Mouse (Mus musculus) neural tube, embryonic 12.5 days (tissue): ENCODE data around the gene Nubpl. TPM values are rescaled to one million over a fixed set of nuclear protein-coding genes. Genes with fewer than 3 reads are reported as not detected.
"Not testable (repeated sequence)": the region's sequence is repeated elsewhere in the genome, so short reads cannot be mapped to it uniquely, and the experiment has no call there.

Experiments used
- ATAC-seq: fragments of 200-750 bp; cut with Nextera tagmentation; 2 replicates; pipeline ENCODE4 v1.8.0; 2017; ENCODE audit warnings: low read depth, mild to moderate bottlenecking, moderate TSS enrichment, moderate library complexity; ENCODE audit not compliant: low FRiP score
- H3K27ac ChIP-seq: fragments of 300-500 bp; sonication (generic); 2 replicates; pipeline ENCODE4 v1.5.1; 2016
- H3K27me3 ChIP-seq: fragments of 300-500 bp; sonication (generic); replicated peaks from 2 replicates; pipeline ENCODE4 v1.6.1; 2016; ENCODE audit warnings: mild to moderate bottlenecking
- H3K36me3 ChIP-seq: fragments of 300-500 bp; sonication (generic); 2 replicates; pipeline ENCODE4 v1.6.1; 2016; ENCODE audit warnings: mild to moderate bottlenecking
- H3K4me1 ChIP-seq: fragments of 300-500 bp; sonication (generic); 2 replicates; pipeline ENCODE4 v1.6.1; 2016
- H3K4me2 ChIP-seq: fragments of 300-500 bp; sonication (generic); replicated peaks from 2 replicates; pipeline ENCODE4 v1.6.1; 2016; ENCODE audit warnings: mild to moderate bottlenecking
- H3K4me3 ChIP-seq: fragments of 300-500 bp; sonication (generic); 2 replicates; pipeline ENCODE4 v1.5.1; 2016
- H3K9ac ChIP-seq: fragments of 300-500 bp; sonication (generic); 2 replicates; pipeline ENCODE4 v1.6.1; 2016; ENCODE audit warnings: mild to moderate bottlenecking
- H3K9me3 ChIP-seq: fragments of 300-500 bp; sonication (generic); 2 replicates; pipeline ENCODE4 v1.6.1; 2016; ENCODE audit warnings: mild to moderate bottlenecking
- WGBS: fragments of 180-500 bp; shearing (Covaris S2); methylation state at CpG from one replicate; pipeline ENCODE4 v1.1.7; 2016; 5-methylcytosine and 5-hydroxymethylcytosine counted together
- polyA plus RNA-seq: library from polyadenylated mRNA; unstranded; fragments of >200 nt; fragmentation: Nextera tagmentation; extraction: Ambion mirVana; gene quantifications from 2 replicates; pipeline ENCODE4 v1.2.1, GENCODE M21; 2016

Nubpl gene
- polyA plus RNA-seq = 8.8 and 9.0 TPM in 2 replicates

DNA sequence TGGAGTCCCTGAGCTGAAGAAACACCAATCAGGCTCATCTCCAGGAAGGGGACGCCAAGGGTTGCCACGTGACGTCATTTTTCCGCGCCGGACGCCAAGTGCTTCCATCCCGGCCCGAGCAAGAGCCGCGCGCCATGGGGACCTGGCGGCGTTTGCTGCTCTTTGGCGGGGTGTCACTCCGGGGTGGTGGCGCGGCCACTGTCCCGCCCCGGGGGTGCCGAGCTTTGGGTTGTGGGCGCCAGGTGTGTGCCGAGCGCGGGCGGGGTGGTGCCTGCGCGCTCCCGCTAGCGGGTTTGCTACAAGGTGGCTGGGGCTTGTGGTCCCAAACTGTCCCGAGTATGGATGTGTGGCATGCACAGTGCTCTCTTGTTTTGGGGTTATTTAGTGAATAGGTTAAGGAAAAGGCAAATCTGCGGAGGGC lies at the start of gene Nubpl:
Gene Nubpl, plus strand, starts transcription at position 88 of the 421 bp plus-strand sequence.
- H3K36me3 ChIP-seq = no peaks in the 10 kb centered on the region
- WGBS = 1% methylated on average over 32 of the region's 32 CpGs
- H3K4me1 ChIP-seq = no peaks in the 10 kb centered on the region
- no peaks in the 10 kb centered on the region for H3K9me3 ChIP-seq
- H3K27me3 ChIP-seq = no peaks in the 10 kb centered on the region
- no peak within 1 kb of the TSS for H3K27ac ChIP-seq
- peak within 1 kb of the TSS; percentile 84 for H3K9ac ChIP-seq
- peak within 1 kb of the TSS; percentile 53 for H3K4me2 ChIP-seq
- peak; percentile 99 for ATAC-seq
- peak within 1 kb of the TSS; percentile 89 for H3K4me3 ChIP-seq

DNA sequence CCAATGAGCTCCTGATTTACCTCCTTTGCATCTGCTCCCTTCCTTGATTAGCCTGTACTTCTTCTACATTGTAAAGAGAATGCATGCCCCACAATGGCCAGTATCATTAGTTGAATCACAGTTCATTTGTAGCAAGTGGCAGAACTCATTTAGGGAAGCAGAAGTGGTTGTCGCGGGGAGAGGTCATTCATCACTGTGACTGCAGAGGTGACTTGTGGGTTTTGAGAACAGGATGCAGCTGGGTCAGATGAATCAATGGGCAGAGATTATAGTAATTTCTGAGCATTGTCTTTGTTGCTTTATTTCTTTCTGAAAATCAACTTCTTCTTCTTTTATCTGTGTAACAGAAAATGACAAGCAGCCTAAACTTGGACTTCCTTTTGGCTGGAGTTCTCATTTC lies 48.2 kb upstream of the Nubpl start:
- WGBS = 56% methylated on average over 2 of the region's 2 CpGs

DNA sequence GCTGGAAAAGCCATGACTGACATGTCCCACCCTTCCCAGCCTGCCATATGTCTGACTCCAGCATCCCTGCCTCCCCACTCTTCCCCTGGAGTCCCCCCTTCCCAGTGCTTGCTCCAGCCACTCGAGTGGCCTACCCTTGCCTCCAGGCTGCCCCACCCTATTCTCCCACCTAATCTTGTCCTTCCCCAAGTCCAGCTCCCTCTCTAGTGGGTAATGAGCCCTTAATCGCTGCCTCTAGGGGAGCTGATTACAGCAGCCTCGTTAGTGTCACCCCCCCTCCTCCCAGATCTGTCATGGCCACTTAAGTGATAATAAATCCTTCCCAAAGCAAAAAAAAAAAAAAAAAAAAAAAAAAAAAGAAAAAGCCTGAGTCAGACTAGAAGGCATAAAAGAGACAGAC lies 18.2 kb upstream of the Nubpl start:
- ATAC-seq, H3K27me3 ChIP-seq, H3K27ac ChIP-seq, H3K9me3 ChIP-seq, H3K36me3 ChIP-seq, H3K9ac ChIP-seq, H3K4me1 ChIP-seq, H3K4me2 ChIP-seq, H3K4me3 ChIP-seq: not testable (repeated sequence)
- 0% methylated on average over 2 of the region's 3 CpGs for WGBS

More for the DNA sequence above, 48.2 kb upstream of the Nubpl start:
- H3K4me3 ChIP-seq = no peak overlapping the region
- H3K4me1 ChIP-seq = no peaks in the 10 kb centered on the region
- ATAC-seq = no peak
- no peaks in the 10 kb centered on the region for H3K9me3 ChIP-seq
- no peaks in the 10 kb centered on the region for H3K27me3 ChIP-seq
- no peak overlapping the region for H3K9ac ChIP-seq
- no peak overlapping the region for H3K27ac ChIP-seq
- no peaks in the 10 kb centered on the region for H3K36me3 ChIP-seq
- H3K4me2 ChIP-seq = no peak overlapping the region

- no peaks in the 10 kb centered on the region for H3K9me3 ChIP-seq
- H3K4me2 ChIP-seq = peak overlapping the region; percentile 53
- peak overlapping the region; percentile 89 for H3K4me3 ChIP-seq
- no peak overlapping the region for H3K9ac ChIP-seq
- no peaks in the 10 kb centered on the region for H3K36me3 ChIP-seq
- H3K27me3 ChIP-seq = no peaks in the 10 kb centered on the region
- no peaks in the 10 kb centered on the region for H3K4me1 ChIP-seq
- ATAC-seq = peak; percentile 74
- no peak overlapping the region for H3K27ac ChIP-seq
- 73% methylated on average over 13 of the region's 13 CpGs for WGBS
Measured at GRCm38 (mm10) chr12:52097049-52097649, 388 bp upstream of the Nubpl start.

DNA sequence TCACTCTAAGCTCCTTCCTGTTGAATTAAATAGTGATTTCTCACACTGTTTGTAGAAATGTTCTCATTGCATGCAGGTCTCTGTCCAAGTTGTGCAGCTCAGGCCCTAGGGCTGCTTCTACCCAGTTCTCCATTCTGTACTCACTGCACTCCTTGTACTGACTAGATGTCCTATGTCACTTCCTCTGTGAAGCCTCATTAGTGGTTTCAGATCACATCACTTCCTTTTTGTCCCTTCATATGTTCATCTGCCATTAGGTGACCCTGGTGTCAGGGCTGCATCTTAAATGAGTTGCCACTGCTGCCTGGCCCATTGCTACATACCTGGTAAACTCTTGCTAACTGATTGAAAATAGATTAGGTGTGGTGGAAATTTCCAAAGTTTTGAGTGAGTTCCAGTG lies 22.7 kb downstream of the Nubpl start:
- H3K9ac ChIP-seq = no peak overlapping the region
- no peaks in the 10 kb centered on the region for H3K4me1 ChIP-seq
- no peaks in the 10 kb centered on the region for H3K9me3 ChIP-seq
- no peak overlapping the region for H3K4me3 ChIP-seq
- ATAC-seq = no peak
- no peaks in the 10 kb centered on the region for H3K27me3 ChIP-seq
- H3K4me2 ChIP-seq = no peak overlapping the region
- no peaks in the 10 kb centered on the region for H3K36me3 ChIP-seq
- H3K27ac ChIP-seq = no peak overlapping the region

GRCm38 (mm10) chr12:52126407-52126806 lies 28.9 kb downstream of the Nubpl start:
- 69% methylated on average over 3 of the region's 3 CpGs for WGBS
- Histone ChIP-seq H3K4me1 (no peaks in the 10 kb centered on the region), H3K27ac (no peak overlapping the region), H3K27me3 (no peaks in the 10 kb centered on the region), H3K9ac (no peak overlapping the region), H3K4me2 (no peak overlapping the region), H3K4me3 (no peak overlapping the region), H3K9me3 (no peaks in the 10 kb centered on the region), H3K36me3 (no peaks in the 10 kb centered on the region)
- no peak for ATAC-seq

DNA sequence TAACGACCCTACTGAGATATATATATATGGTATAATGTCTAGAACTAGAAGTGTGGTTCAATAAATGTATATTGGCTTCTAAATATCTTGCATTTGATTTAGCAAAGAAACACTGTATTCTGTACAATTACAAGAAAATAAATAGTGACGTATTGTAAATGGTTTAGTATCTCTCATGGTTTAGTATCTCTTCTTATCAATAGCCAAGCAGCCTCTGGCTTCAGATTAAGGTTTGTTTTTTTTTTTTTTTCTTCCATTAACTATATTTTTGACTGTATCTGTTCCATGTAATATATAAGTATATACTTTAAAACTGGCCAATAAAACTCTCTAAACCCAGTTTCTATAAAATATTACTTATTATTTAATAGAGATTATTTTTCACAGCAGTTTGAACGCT lies 31.5 kb downstream of the Nubpl start:
- no peaks in the 10 kb centered on the region for H3K4me1 ChIP-seq
- ATAC-seq = no peak
- no peaks in the 10 kb centered on the region for H3K9me3 ChIP-seq
- no peaks in the 10 kb centered on the region for H3K27me3 ChIP-seq
- no peak overlapping the region for H3K4me3 ChIP-seq
- no peaks in the 10 kb centered on the region for H3K36me3 ChIP-seq
- no peak overlapping the region for H3K9ac ChIP-seq
- H3K4me2 ChIP-seq = no peak overlapping the region
- no peak overlapping the region for H3K27ac ChIP-seq
- 93% methylated on average over 3 of the region's 3 CpGs for WGBS

DNA sequence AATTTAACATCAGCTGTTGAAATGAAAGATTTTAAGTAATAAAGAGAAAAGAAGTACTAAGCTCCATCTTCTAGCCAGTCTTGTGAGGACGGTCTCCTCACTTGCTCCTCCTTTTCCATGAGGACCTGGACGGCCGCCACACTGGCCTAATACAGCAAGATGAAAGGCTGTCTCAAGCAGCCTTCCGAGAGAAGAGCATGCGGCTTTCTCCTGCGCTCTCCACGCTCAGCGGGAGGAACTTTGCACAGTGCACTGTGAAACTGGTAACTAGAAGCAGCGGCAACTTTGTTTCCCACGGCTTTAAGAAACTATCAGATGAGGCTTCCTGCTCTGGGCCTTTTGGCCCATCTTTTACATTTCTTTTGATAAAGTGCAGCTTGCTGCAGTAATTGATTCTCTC lies 34.7 kb downstream of the Nubpl start:
- no peak for ATAC-seq
- WGBS = 4% methylated on average over 10 of the region's 10 CpGs
- Histone ChIP-seq H3K27me3 (no peaks in the 10 kb centered on the region), H3K4me3 (no peak overlapping the region), H3K4me2 (0 out of 2 replicates have a peak overlapping the region, but pooled peaks have one; percentile 29), H3K4me1 (peaks cover 3% of the 10 kb centered on the region; the same call in 1 of the 2 replicates), H3K27ac (no peak overlapping the region), H3K36me3 (no peaks in the 10 kb centered on the region), H3K9ac (no peak overlapping the region), H3K9me3 (no peaks in the 10 kb centered on the region)

DNA sequence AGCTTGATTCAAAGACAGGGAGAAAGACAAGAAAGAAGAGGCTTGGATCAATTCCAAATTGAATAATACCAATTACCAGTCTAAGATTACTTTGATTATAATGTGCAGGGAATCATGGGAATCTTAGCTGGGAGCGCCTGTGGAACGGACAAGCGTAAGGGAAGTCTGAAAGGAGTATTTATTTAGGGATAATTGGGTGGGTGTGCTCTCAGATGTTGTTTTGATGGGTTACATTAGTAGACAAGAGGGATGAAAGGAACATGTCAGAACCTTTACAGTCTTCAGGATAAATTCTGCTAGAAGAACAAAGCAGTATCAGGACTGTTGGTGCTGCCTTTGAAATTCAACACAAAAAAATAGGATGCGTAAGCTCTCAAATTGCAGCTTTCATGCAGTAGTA lies 40.8 kb downstream of the Nubpl start:
- H3K4me1 ChIP-seq = peaks cover 3% of the 10 kb centered on the region; the same call in 1 of the 2 replicates
- no peak overlapping the region for H3K9ac ChIP-seq
- no peak overlapping the region for H3K27ac ChIP-seq
- WGBS = 55% methylated on average over 4 of the region's 4 CpGs
- no peaks in the 10 kb centered on the region for H3K9me3 ChIP-seq
- H3K27me3 ChIP-seq = no peaks in the 10 kb centered on the region
- H3K4me2 ChIP-seq = no peak overlapping the region
- H3K4me3 ChIP-seq = no peak overlapping the region
- no peaks in the 10 kb centered on the region for H3K36me3 ChIP-seq
- ATAC-seq = no peak

DNA sequence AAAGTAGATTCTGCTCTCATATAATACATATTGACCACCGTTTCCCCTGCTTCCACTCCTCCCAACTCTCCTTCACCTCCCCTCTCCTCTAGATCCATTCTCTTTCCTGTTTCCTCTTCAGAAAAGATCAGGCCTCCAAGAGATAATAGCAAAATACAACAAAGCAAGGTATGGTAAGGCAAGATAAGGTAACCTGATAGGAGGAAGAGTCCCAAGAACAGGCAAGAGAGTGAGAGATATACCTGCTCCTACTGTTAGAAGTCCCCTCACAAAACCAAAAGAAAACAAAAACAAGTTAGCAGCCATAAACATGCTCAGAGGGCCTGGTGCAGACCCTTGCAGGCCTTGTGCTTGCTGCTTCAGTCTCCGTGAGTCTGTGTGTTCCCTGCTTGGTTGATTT lies 49.1 kb downstream of the Nubpl start:
- Histone ChIP-seq H3K27ac (no peak overlapping the region), H3K4me3 (no peak overlapping the region), H3K4me2 (no peak overlapping the region), H3K9me3 (peaks cover 4% of the 10 kb centered on the region; the same call in 1 of the 2 replicates), H3K4me1 (no peaks in the 10 kb centered on the region), H3K27me3 (no peaks in the 10 kb centered on the region), H3K9ac (no peak overlapping the region), H3K36me3 (no peaks in the 10 kb centered on the region)
- WGBS = 77% methylated on average over 2 of the region's 2 CpGs
- no peak for ATAC-seq

- WGBS = 85% methylated on average over 3 of the region's 3 CpGs
- H3K27ac ChIP-seq = no peak overlapping the region
- no peak for ATAC-seq
Measured at GRCm38 (mm10) chr12:52149448-52149847, 51.9 kb downstream of the Nubpl start.

DNA sequence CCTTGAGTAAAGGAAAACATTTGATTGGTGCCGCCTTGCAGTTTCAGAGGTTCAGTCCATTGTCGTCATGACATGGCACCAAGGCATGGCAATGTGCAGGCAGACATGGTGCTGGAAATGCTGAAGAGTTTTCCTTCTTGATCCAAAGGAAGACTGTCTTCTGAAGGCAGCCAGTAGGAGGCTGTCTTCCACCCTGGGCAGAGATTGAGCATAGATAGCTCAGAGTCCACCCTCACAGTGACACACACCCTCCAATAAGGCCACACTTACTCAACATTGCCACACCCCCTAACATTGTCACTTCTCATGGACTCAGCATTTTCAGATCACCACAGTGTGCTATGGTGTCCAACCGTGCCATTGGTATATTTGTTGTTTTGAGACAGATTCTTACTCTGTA lies 54.5 kb downstream of the Nubpl start:
- Histone ChIP-seq H3K4me1 (no peaks in the 10 kb centered on the region), H3K36me3 (no peaks in the 10 kb centered on the region), H3K4me3 (no peak overlapping the region), H3K9me3 (no peaks in the 10 kb centered on the region), H3K27me3 (no peaks in the 10 kb centered on the region), H3K9ac (no peak overlapping the region), H3K27ac (no peak overlapping the region), H3K4me2 (no peak overlapping the region)
- 97% methylated on average over 3 of the region's 3 CpGs for whole genome bisulfite sequencing
- ATAC-seq = no peak

More at GRCm38 (mm10) chr12:52149448-52149847, 51.9 kb downstream of the Nubpl start:
- H3K4me3 ChIP-seq = no peak overlapping the region
- no peaks in the 10 kb centered on the region for H3K4me1 ChIP-seq
- no peak overlapping the region for H3K4me2 ChIP-seq
- no peaks in the 10 kb centered on the region for H3K36me3 ChIP-seq
- H3K9me3 ChIP-seq = no peaks in the 10 kb centered on the region
- no peaks in the 10 kb centered on the region for H3K27me3 ChIP-seq
- no peak overlapping the region for H3K9ac ChIP-seq

DNA sequence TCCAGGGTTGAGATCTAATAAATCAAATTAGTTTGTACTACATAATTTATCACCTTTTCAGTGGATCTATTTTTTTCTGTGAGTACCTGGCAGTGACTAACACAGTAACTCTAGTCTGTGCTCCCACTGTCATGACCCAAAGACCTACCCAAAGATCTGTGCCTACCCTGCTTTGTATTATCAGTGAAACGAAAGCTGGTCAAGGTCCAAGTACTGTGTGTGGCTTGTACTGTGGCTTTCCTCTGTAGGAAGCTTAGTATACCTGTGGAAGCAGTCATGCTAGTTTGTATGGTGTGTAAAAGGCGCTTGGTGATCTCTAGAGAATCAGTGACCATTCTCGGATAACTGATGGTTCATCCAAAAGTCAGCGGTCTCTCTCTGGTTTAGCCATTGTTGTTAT lies 57.4 kb downstream of the Nubpl start:
- no peaks in the 10 kb centered on the region for H3K9me3 ChIP-seq
- H3K27ac ChIP-seq = no peak overlapping the region
- H3K4me3 ChIP-seq = no peak overlapping the region
- no peak overlapping the region for H3K4me2 ChIP-seq
- no peaks in the 10 kb centered on the region for H3K36me3 ChIP-seq
- H3K4me1 ChIP-seq = no peaks in the 10 kb centered on the region
- no peak overlapping the region for H3K9ac ChIP-seq
- no peaks in the 10 kb centered on the region for H3K27me3 ChIP-seq
- 89% methylated on average over 4 of the region's 4 CpGs for WGBS
- no peak for ATAC-seq
